Mouse (Mus musculus) ES-Bruce4 (cell line): Measurements from ENCODE around the gene Igfbp4.

Source experiments
- CTCF ChIP-seq: IDR thresholded peaks from one replicate; pipeline ENCODE4 v1.8.1; 2011; ENCODE audit warnings: low read depth, low read length
- POLR2A ChIP-seq: IDR thresholded peaks from one replicate; pipeline ENCODE4 v1.8.1; 2011; ENCODE audit warnings: low read length; ENCODE audit not compliant: insufficient read depth

DNA sequence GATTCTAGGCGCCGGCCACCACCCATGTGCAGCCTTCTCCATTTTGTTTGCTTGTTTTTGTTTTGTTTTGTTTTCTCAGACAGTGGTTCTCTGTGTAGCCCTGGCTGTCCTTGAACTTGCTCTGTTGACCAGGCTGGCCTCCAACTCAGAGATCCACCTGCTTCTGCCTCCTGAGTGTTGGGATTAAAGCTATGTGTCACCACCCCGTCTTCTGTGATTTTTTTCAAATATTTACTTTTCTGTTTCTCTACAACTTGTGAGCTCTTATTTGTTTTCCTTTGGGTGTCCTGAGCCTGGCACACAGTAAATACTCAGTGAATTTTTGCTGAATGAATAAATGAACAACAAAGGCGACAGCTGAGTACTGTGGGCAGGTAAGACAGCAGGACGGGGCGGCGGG is 21.6 kb downstream of the Igfbp4 start:
- TF ChIP-seq CTCF, result no peak
- TF ChIP-seq POLR2A, result no peak
